Mouse (Mus musculus) Muller cell, postnatal 12 days (primary cell): Measurements from ENCODE around the gene Syna.

ENCODE experiments used
- DNase-seq: peaks from one replicate; pipeline ENCODE4 v3.0.0-alpha.2; 2015; ENCODE audit errors: inconsistent ontology term

Syna gene

DNA sequence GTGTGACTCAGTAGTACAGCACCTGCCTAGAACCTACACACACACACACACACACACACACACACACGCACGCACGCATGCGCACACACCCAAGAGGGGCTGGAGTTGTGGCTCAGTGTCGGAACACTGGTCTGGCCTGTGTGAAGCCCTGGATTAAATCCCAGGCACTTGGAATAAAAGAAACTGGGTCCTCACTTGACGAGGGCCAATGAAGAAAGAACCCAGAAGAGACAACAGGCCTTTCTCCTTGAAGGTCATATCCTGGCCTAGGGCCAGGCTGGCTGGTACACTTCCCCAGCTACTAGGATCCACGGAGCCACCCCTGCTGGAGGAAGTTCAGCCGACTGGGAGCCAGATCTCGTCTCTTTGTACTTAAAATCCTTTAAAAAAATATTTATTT lies 28.4 kb downstream of the Syna start:
- DNase-seq, result no peak

GRCm38 (mm10) chr5:134530830-134531229 lies 29.1 kb downstream of the Syna start:
- peak; percentile 58 for DNase-seq

- DNase-seq, result no peak
Observed at GRCm38 (mm10) chr5:134528488-134528887, 31.5 kb downstream of the Syna start.

DNA sequence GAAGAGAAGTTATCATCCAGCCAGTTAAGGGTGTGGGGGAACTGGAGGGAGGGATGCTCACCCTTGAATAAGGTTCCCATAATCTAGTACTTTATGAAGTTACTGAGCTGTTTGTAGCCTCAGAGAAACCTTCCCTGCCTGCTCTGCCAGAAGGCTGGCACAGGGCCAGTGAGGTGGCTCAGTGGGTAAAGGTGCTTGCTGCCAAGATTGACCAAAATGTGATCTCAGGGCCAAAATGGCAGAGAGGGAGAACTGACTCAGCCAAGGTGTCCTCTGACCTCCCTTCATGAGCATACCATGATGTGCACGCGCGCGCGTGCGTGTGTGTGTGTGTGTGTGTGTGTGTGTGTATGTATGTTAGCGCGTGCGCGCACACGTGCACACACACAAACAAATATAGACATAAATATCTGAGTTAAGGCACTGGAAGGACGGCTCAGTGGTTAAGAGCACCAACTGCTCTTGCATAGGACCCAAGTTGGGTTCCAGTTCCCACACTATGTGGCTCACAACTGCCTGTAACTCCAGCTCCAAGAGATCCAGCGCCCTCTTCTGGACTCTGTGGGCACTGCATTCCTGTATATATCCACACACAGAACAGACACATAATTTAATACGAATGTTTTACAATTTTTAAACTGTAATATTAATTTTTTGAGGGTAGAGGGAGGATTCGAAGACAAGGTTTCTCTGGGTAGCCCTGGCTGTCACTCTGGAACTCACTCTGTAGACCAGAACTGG lies 33.8 kb downstream of the Syna start:
- DNase-seq, result no peak

DNA sequence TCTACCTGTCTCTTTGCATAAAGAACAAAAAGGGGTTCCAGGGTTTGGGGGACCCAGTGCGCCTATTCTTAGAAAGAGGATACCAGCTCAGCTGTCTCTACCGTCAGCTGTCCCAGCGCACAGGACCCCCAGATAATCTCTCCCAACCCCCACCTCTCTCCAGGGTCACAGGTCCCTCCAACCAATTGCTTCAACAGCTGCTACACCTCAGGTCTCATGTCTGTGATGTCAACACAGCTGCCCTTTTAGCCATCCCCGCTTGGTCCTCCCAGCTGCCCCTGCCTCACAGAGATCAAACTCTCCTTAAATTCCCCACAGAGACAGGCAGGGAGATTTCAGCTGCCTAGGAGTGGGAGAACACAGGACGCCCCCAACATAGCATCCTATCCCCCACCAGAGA lies 36.2 kb downstream of the Syna start:
- DNase-seq, result no peak

- no peak for DNase-seq
Observed at GRCm38 (mm10) chr5:134522524-134522923, 37.4 kb downstream of the Syna start.

DNA sequence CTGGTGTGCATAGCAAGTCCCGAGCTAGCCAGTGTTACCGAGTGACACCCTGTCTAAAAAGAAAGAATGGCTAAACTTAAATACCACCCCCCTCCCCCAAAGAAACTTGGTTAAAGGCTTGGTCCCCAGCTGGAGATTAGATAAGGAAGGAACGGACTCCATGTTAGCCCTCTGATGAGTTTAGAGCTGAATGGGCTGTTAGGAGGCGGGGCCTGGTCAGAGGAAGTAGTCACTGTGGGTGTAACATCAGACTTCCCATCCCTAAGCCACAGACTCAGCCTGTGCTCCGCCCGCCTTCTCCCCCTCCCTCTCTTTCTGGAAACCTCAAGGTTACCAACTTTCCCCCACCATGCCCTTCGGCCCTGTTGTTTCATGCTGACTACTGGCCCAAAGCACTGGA lies 38.2 kb downstream of the Syna start:
- no peak for DNase-seq

DNA sequence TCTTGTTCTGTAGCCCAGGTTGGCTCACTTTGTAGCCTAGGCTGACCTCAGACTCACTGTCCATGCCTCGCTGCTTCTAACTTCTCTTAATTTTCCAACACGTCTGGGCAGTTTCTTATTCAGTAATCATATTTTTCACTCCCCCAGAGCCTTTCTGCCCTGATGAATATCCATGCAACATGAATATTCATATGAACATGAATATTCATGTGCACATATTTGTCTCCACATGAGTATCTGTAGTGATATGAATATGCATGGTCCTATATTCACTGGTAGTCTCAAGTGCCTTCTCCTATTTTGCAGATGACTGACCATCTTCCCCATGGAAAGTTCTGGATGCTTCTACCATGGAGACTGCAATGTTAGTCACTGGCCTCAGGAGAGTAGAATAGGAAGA lies 38.8 kb downstream of the Syna start:
- DNase-seq, result no peak

DNA sequence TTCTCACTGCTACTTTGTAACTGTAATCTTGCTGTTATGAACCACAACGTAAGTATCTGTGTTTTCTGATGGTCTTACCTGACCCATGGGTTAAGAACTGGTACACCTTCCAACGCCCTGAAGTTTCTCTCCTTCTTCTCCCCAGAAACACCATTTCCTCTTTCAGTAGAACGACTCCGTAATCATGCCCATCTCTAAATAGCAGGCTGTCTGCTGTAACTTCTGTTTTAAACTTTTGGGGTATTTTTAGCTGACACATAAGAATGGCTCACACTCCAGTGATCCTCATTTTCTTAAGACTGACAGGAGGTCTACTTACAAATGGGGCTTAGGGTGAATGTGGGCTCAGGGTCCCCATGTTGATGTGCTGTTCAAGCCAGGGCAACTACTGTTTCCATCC lies 39.9 kb downstream of the Syna start:
- DNase-seq, result no peak

DNA sequence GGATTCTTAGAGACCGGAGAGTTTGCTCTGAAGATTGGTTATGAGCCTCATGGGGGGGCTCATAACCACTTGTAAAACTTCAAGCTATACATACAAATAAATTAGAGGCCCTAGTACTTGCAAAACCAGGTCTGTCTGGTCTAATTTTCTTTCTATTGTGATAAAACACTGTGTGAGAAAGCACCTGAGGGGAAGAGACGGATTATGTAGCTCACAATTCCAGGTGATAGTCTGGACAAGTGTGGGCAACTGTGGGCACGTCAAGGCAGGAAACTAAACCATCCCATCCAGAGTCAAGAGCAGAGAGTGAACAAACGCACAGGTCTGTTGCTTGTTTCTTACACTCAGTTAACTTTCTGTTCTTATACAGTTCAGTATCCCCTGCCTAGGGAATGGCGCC lies 40.5 kb downstream of the Syna start:
- DNase-seq, result no peak

DNA sequence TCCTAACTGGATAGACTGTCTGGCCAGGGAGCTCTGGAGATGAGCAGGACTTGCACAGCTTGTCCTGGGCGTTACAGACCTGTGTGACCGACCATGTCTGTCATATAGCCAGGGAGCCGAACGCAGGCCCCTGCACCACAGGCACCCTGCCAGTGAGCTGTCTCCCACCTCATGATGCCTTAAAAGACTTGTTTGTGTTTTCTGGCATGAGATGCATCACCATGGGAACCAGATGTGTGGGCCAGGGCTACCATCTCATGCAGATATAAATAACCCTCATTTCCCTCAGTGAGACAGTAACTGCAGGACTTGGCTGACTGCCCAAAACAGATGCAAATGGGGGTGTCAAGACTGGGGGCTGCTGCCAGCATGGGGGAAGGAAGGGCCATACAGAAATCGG lies 47.9 kb downstream of the Syna start:
- no peak for DNase-seq

DNA sequence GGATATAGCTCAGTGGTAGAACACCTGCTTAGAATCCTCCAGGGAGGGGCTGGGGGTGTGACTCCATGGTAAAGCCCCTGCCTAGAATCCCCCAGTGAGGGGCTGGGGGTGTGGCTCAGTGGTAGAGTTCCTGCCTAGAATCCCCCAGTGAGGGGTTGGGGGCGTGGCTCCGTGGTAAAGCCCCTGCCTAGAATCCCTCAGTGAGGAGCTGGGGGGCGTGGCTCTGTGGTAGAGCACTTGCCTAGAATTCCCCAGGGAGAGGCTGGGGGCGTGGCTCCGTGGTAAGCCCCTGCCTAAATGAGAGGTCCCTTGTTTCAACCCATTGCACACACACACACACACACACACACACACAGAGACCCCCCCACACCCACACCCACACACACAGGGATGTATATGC lies 49.7 kb downstream of the Syna start:
- DNase-seq, result no peak

- DNase-seq, result no peak
Observed at GRCm38 (mm10) chr5:134508965-134509364, 51.0 kb downstream of the Syna start.
